Comparison of ENCODE assay signal across 9 mouse cellular contexts in the genomic region with DNA sequence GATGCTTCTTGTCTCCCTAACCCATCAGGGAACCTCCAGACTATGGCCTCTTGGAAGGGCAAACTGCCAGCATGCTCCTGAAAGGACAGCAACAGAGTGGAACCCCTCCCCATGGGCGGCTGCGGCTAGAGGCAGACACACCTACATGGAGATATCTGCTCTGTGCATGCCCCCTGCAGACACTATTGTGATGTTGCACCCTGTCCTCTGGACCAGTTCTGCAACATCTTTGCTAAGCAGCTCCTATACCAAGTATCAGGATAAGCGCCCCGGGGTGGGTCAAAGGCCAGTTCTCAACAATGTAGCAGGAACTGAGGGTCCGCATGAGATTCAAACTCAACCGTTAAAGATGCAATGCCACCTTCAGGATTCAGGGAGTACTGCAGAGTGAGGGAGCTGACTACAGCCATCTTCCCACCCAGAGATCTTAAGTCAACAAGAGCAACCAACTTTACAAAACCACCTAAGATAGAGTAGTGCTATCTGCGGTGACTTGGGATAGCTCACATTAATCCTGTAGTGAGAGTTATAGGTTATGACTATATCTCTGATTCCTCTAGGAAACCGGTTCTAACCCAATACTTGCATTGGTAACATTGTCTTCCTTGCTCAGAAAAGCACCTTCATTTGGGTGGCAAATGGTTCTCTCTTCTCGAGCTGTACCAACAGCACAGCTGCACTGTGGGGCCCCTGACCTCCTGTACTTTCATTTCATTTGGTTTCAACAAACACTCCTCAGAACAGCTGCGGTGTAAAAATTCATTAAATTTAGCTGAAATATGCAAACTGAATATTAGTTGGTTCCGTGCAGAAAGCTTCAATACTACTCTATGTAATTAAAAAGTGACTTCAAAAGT. TPM values are rescaled to one million over a fixed set of nuclear protein-coding genes. Genes with fewer than 3 reads are reported as not detected.
DNase-seq lines count a peak whose midpoint lies in the region; ATAC-seq lines count a peak whose summit lies in the region.
"Had no signal": no experiment of that assay in that cellular context is flagged by ENCODE, and none has a peak within 500 bp of the region (broad histone marks: within the 10 kb centered on the region; RNA-seq: fewer than 3 reads in every experiment).

No protein-coding gene starts in this region.

- no peaks in the 10 kb centered on the region; the same call in 1 of the 2 replicates for H3K9me3 ChIP-seq in heart, embryonic 14.5 days (ENCODE audit: control insufficient read depth, low read length)
- no peaks in the 10 kb centered on the region for H3K9me3 ChIP-seq in stomach, embryonic 15.5 days

- peak; percentile 81 for ATAC-seq in frontal cortex, adult (ENCODE audit: low TSS enrichment)
- ATAC-seq in heart, embryonic 14.5 days (ENCODE audit: insufficient number of reproducible peaks, insufficient read depth, low FRiP score, low read depth) = peak; percentile 69
- peak; percentile 63 for ATAC-seq in megakaryocyte, adult 5-6 weeks (ENCODE audit: poor library complexity, severe bottlenecking)
- ATAC-seq in stomach, embryonic 15.5 days (ENCODE audit: insufficient read depth, low FRiP score, low read depth) = 0 out of 2 replicates have a peak, but pooled peaks have one; percentile 66

- peak overlapping the region in 1 of 2 experiments; percentile 68; a peak in 3 of 4 replicates for H3K27ac ChIP-seq in heart, embryonic 14.5 days (replicated peaks in 1 of 2; ENCODE audit: control insufficient read depth in 1 of 2, insufficient read depth in 1 of 2, low read depth in 2 of 2, low read length in 2 of 2)
- H3K27ac ChIP-seq in stomach, embryonic 15.5 days = no peak overlapping the region
- H3K27ac ChIP-seq: macrophage had no signal

- 38% methylated on average over 11 of the region's 11 CpGs for WGBS in heart, embryonic 14.5 days
- WGBS in stomach, embryonic 15.5 days = 50% methylated on average over 11 of the region's 11 CpGs

- H3K4me3 ChIP-seq in heart, embryonic 14.5 days (ENCODE audit: control insufficient read depth in 1 of 2, insufficient read depth in 1 of 2, low read depth in 1 of 2, low read length in 2 of 2) = peak overlapping the region; percentile 30 to 33
- peak overlapping the region; percentile 12; the same call in 1 of the 2 replicates for H3K4me3 ChIP-seq in stomach, embryonic 15.5 days (replicated peaks)

- H3K4me2 ChIP-seq in heart, embryonic 14.5 days (ENCODE audit: low read length) = peak overlapping the region; percentile 56
- peak overlapping the region; percentile 43 for H3K4me2 ChIP-seq in stomach, embryonic 15.5 days

- peaks cover 11 to 15% of the 10 kb centered on the region in 2 experiments; a peak in 3 of 4 replicates for H3K4me1 ChIP-seq in heart, embryonic 14.5 days (ENCODE audit: control insufficient read depth in 2 of 2, insufficient read depth in 2 of 2, low read length in 2 of 2)
- peaks cover 7% of the 10 kb centered on the region; the same call in 1 of the 2 replicates for H3K4me1 ChIP-seq in stomach, embryonic 15.5 days

- no peaks in the 10 kb centered on the region for H3K36me3 ChIP-seq in heart, embryonic 14.5 days (ENCODE audit: control insufficient read depth, insufficient read depth, low read length)
- no peaks in the 10 kb centered on the region for H3K36me3 ChIP-seq in stomach, embryonic 15.5 days

- H3K27me3 ChIP-seq in heart, embryonic 14.5 days (ENCODE audit: control insufficient read depth, insufficient read depth, low read length) = no peaks in the 10 kb centered on the region
- H3K27me3 ChIP-seq in stomach, embryonic 15.5 days (replicated peaks) = no peaks in the 10 kb centered on the region

- no peak for DNase-seq in frontal cortex, postnatal 25 days (ENCODE audit: low spot score in 2 of 2)
- DNase-seq in ZHBTc4 (ENCODE audit: low read depth, low spot score) = peak; percentile 71
- peak; percentile 68 for DNase-seq in embryo, embryonic 10 days (ENCODE audit: low spot score)
- peak; percentile 85 to 87 for DNase-seq in kidney, postnatal 36 days

- H3K9ac ChIP-seq in heart, embryonic 14.5 days (ENCODE audit: low read length) = no peak overlapping the region
- H3K9ac ChIP-seq in stomach, embryonic 15.5 days = no peak overlapping the region

RNA-seq across cellular contexts. Expression of a gene that starts 52.2 kb away (rescaled TPM):
- 205 and 207 TPM in 2 replicates for polyA plus RNA-seq in heart, embryonic 14.5 days (2014; fragmentation: Nextera tagmentation; extraction: Ambion mirVana)
- total RNA-seq in megakaryocyte, adult 5-6 weeks (2015) = 94.2 and 101 TPM in 2 replicates
- total RNA-seq in megakaryocyte, adult 5-6 weeks (2017) = 92.2 and 96.8 TPM in 2 replicates
- 266 and 280 TPM in 2 replicates for polyA plus RNA-seq in stomach, embryonic 15.5 days (2015; fragmentation: Nextera tagmentation; extraction: Ambion mirVana)

RNA-seq across cellular contexts. Expression of a gene that starts 54.1 kb away (rescaled TPM):
- polyA plus RNA-seq in heart, embryonic 14.5 days (2014; fragmentation: Nextera tagmentation; extraction: Ambion mirVana) = 13.8 and 17.4 TPM in 2 replicates
- total RNA-seq in megakaryocyte, adult 5-6 weeks (2015) = 1.6 and 2.1 TPM in 2 replicates
- 3.6 and 5.9 TPM in 2 replicates for total RNA-seq in megakaryocyte, adult 5-6 weeks (2017)
- 15.5 and 17.2 TPM in 2 replicates for polyA plus RNA-seq in stomach, embryonic 15.5 days (2015; fragmentation: Nextera tagmentation; extraction: Ambion mirVana)

Comparison
In these comparisons a context has a peak if more than half of its experiments do, and no peak if none do; other contexts are left out.
1. DNase-seq: peak in ZHBTc4 (single experiment), embryo, embryonic 10 days (single experiment) and kidney, postnatal 36 days (2 of 2); none in frontal cortex, postnatal 25 days (0 of 2).
2. Peak in every context shown above with its lines, with median percentiles within 50 percentile points of each other: ATAC-seq.